Mouse (Mus musculus): ENCODE data around the gene Smco1.
A peak's percentile ranks its signal among the peaks of the same experiment; 100 is the strongest.
"Not testable (repeated sequence)": the region's sequence is repeated elsewhere in the genome, so short reads cannot be mapped to it uniquely, and the experiment has no call there.

Gene Smco1

GRCm38 (mm10) chr16:32271291-32271690, at the start of gene Smco1:
Gene Smco1 (plus strand): TSS chr16:32271468.
- DNase-seq (ENCODE audit: low read depth, low spot score) = no peak

DNA sequence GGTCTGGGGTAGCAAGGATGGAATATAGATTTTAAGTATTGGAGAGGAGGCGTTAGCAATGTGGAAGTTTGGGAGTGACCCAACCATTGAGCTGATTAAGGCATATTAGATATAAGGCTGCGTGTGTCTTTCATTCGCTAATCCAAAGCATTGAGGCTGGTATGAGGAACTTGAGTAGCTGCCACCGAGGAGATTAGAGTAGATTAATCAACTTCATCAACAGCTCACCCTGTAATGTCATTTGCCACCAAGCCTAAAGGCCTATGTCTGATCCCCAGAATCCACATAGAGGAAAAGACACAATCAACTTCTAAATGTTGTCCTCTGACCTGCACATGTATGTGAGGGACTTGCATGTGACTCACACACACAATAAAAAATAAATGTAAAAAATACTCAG, 49.5 kb upstream of the Smco1 start:
- DNase-seq (ENCODE audit: low read depth, low spot score) = no peak

DNA sequence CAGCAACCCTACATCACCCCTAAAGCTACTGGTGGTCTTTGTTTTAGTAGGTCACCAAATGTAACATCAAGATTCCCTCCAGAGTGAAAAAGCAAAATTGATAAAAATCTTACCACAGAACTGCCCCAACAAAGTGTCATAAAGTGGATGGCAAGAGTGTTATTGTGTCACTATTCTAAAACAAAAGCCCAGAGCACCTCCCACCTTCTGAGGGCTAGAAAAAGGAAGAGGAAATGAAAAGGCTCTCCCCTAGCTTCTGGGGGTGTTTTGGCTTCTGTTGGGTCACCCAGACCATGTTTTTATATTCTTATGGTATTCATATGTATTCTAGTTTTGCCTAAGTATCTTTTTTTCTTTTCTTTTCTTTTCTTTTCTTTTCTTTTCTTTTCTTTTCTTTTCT, 48.9 kb upstream of the Smco1 start:
- no peak for DNase-seq (ENCODE audit: low read depth, low spot score)

DNA sequence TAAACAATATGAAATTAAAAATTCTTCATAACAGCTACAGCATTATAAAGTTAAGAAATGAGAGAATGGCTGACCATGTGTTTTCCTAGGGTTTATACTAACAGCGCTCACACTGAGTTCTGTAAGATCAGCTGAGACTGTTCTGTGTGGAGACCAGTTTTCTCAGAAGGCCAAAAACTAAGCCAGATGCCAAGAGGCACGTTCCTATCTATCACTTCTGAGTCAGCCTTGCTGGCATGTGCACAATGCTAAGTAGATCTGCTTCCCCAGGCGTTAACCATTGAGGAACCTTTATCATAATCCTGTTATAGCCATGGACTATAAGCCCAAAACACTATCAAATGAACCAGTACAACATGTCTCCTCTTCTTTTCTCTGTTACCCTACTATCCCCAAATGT, 39.2 kb upstream of the Smco1 start:
- DNase-seq (ENCODE audit: low read depth, low spot score) = not testable (repeated sequence)

DNA sequence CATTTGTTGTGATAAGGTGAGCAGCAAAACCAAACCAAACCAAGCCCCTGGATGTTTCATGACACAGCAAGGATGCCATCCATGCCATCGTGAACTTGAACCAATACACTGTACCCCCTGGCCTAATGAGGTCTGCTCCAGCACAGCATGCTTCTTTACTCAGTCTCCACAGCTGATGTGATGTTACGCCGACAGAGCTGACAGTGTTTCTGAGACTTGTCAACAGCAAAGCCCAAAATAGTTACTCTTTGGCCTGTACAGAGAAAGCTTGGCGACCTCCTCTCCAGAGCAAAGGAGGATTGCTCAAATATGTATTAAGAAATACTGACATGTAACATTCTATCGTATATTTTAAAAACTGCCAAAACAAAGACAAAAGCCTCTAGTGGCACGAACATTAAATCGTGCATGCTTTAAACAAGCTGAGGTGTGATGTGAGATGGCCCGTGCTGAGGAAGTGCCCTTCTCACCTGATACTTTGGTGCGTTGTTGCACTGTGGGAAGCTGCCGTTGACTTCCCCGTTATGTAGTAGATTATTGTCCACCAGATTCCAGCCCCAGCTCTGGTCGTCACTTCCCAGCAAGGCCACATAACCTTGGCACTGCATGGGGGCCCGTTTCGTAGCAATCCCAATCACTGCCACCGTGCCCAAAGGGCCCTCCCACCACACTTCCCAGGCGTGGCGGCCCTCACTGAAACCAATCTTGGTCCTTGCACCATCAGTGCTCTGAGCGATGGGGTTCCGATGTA, 33.2 kb upstream of the Smco1 start:
- no peak for DNase-seq (ENCODE audit: low read depth, low spot score)

GRCm38 (mm10) chr16:32239428-32240312, 31.6 kb upstream of the Smco1 start:
- DNase-seq (ENCODE audit: low read depth, low spot score) = no peak

- no peak for DNase-seq (ENCODE audit: low read depth, low spot score)
Measured at GRCm38 (mm10) chr16:32243901-32244300, 27.4 kb upstream of the Smco1 start.

- DNase-seq (ENCODE audit: low read depth, low spot score) = peak; percentile 44
Measured at GRCm38 (mm10) chr16:32246351-32246791, 24.9 kb upstream of the Smco1 start.

DNA sequence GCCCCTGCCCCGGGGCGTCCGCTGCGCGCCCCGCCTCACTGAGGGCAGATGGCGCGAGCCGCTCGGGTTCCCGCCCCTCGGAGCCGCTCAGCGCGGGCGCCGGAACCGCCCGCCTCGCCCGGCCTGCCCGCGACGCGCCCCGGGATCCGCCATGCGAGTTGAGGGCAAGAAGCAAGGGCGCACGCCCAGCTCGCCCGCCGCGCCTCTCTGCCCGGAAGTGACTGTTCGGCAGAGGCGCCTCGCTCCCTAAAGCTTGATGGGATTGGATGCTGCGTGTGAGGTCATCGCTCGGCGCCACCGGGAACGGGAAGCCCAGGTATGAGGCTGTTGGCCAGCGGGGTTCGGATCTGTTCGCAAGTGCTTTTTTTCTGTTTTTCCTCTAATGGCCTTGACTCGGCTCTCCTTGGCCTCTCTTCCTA, 24.3 kb upstream of the Smco1 start, which contains the start of the genes Fbxo45 and Wdr53:
TSS of gene Fbxo45 (minus strand) at position 207 of the 419 bp plus-strand sequence.
TSS of gene Wdr53 (plus strand) at position 276 of the 419 bp plus-strand sequence.
- peak; percentile 92 for DNase-seq (ENCODE audit: low read depth, low spot score)

DNA sequence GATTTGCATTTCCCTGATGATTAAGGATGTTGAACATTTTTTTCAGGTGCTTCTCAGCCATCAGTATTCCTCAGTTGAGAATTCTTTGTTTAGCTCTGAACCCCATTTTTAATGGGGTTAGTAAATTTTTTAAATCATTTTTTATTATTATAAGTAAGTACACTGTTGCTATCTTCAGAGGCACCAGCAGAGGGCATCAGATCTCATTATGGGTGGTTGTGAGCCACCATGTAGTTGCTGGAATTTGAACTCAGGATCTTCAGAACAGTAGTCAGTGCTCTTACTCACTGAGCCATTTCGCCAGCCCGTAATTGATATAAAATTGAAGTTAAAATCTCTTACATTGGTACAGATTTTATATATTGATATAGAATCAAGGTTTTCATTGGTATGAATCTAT, 7.0 kb upstream of the Smco1 start:
- DNase-seq (ENCODE audit: low read depth, low spot score) = not testable (repeated sequence)

- DNase-seq (ENCODE audit: low read depth, low spot score) = peak; percentile 31
Measured at GRCm38 (mm10) chr16:32273338-32273737, 2.1 kb downstream of the Smco1 start.

DNA sequence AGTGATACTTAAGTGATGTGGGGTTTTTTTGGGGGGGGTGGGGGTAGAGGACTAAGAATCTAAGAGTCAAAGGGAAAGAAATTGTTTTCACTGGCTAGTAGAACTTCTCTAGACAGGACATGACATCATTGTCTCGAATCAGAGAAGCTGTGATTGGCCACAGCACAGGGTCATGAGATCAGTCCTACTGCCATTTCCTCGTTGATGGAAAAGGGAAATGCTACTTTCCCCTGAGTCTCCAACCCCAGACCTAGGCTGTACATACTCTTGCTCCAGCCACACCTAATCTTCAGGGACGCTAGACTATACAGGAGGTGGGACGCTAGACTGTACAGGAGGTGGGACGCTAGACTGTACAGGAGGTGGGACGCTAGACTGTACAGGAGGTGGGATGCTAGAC, 3.8 kb downstream of the Smco1 start:
- no peak for DNase-seq (ENCODE audit: low read depth, low spot score)

- no peak for DNase-seq (ENCODE audit: low read depth, low spot score)
Measured at GRCm38 (mm10) chr16:32275830-32276229, 4.6 kb downstream of the Smco1 start.

DNA sequence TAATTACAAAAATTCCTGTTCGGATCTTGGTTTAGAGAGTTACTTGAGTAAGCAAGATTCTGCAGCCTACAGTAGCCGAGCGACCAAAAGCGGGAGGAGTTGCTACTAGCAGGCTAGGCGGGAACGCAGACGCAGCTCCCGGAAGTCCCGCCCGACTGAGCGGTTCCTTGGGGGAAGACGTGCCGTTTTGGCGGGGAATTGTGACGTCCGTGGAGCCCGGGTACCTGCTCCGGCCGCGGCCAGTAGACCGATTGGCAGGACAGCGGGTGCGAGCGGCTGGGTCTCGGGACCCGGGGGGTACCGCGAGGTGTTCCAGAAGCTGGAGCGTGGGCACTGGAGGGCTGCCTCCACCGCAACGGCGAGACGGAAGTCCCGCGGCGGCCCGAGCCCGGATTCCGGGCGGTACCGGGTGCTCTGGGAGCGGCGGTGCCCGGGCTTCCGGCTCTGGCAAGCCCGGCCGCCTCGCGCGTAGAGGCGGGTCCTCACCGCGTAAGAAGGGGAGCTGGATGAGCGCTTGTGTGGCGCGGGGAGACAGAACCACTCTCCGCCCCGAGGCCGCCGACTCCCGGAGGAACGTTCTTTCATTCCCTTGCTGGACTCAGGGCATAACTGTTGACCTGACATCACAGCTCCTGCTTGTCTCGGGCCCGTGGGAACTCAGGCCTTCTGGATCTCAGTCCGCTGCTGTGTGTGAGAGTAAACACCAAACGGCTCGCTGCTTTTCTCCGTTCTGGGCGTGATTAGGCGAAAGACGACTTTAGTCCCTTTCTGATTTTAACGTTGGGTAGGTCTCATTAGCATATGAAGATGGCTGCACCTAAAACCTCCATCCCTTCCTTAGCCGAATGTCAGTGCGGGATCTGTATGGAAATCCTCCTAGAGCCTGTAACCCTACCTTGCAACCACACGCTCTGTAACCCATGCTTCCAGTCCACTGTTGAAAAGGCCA, 6.3 kb downstream of the Smco1 start, which contains the start of gene Rnf168:
TSS of gene Rnf168 (plus strand) at position 152 of the 949 bp plus-strand sequence.
- DNase-seq (ENCODE audit: low read depth, low spot score) = peak; percentile 82

DNA sequence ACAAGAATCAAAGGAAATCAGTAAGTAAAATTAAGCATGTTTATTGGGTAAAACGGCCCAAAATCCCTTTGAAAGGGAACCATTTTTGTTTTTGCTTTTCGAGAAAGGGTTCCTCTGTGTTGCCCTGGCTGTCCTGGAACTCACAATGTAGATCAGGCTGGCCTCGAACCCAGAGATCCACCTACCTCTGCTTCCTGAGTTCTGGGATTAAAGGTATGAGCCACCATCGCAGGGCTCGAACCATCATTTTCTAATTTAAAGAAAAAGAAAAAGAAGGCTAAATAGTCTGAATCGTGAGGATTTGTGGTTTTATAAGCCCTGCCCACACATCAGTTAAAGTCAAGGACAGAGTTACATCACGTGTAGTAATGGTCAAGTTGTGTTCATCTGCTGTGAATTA, 7.1 kb downstream of the Smco1 start:
- peak; percentile 16 for DNase-seq (ENCODE audit: low read depth, low spot score)

- no peak for DNase-seq (ENCODE audit: low read depth, low spot score)
Measured at GRCm38 (mm10) chr16:32280211-32280610, 8.9 kb downstream of the Smco1 start.

DNA sequence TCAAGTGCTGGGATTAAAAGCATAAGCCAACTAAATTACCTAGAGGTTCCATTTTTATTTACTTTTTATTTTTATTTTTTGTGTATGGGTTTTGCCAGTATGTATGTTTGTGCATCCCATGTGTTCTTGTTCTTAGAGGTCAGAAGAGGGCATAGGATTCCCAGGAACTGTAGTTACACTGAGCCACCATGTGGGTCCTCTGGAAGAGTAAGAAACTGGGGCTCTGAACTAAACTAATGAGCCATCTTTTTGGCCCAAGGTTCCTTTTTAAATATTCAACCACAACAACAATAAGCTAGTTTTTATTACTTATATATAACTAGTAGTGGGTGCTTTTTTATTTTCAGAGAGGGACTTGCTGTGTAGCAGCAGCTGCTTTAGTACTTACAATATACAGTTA, 11.3 kb downstream of the Smco1 start:
- DNase-seq (ENCODE audit: low read depth, low spot score) = no peak

DNA sequence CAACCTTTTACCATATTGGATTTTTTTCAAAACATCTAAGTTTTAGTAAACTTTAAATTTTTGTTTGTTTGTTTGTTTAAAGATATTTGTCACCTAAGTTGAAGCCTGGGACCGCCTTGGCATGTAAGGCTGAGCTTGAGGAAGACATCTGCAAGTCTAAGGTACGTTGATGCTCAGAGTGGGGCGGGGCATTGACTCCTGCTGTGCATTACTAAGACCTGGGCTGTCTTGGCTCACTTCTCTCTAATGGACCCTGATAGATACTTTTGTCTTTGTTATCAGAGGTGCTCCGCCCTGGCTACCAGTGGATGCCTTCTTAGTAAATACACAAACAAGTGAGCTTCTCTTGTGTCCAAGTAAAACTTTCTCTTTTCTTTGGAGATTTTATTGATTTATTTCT, 20.6 kb downstream of the Smco1 start:
- no peak for DNase-seq (ENCODE audit: low read depth, low spot score)

DNA sequence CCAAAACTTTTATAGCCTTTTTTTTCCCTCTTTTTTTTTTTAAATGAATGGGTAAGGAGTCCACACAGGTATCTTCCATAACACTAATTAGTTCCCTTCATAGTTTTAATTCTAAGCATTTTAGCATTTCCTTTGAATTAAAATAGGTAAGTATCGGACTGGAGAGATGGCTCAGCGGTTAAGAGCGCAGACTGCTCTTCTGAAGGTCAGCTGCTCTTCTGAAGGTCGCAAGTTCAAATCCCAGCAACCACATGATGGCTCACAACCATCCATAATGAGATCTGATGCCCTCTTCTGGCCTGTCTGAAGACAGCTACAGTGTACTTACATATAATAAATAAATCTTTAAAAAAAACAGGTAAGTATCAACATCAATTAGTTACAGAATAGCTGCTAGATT, 28.3 kb downstream of the Smco1 start:
- not testable (repeated sequence) for DNase-seq (ENCODE audit: low read depth, low spot score)

DNA sequence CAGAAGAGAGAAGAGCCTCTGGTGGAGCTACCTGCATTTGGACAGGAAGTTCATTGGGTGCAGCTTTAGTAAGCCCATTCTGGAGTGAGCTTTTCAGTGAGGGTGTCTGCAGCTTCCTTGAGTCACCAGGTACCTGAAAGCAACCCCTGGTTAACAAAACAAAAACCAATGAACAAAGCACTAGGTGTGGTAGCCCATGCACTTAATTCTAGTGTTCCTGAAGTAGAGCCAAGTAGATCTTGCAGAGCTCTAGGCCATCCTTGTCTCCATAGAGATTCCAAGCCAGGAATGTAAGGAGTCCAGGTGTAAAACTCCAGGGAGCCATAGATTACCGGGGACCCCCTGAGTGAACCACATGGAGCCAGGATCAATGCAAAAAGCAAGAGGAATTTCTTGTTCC, 31.8 kb downstream of the Smco1 start:
- no peak for DNase-seq (ENCODE audit: low read depth, low spot score)

DNA sequence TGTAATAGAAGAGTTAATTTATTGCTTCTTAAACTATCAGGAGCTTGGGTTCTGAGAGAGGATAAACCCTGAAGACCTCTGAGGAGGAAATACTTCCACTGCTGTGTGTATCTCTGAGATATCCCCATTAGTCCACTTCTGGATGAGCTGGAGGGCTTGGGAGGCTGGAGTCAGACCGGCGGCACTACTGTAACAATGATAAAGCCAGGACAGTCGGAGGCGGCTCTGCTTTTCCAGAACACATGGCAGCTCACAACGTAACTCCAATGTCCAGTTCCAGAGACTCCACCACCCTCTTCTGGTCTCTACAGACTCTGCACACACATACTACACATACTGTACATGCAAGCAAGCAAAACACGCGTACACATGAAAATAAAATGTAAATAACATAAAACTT, 32.6 kb downstream of the Smco1 start:
- DNase-seq (ENCODE audit: low read depth, low spot score) = no peak
